Comparison of ENCODE assay signal across 11 mouse cellular contexts in genomic region chr3:67892768-67893167, GRCm38 (mm10). TPM values are rescaled to one million over a fixed set of nuclear protein-coding genes. Genes with fewer than 3 reads are reported as not detected.
A peak's percentile ranks its signal among the peaks of the same experiment; 100 is the strongest.
DNase-seq lines count a peak whose midpoint lies in the region; ATAC-seq lines count a peak whose summit lies in the region.
"Had no signal": no experiment of that assay in that cellular context is flagged by ENCODE, and none has a peak within 500 bp of the region (broad histone marks: within the 10 kb centered on the region; RNA-seq: fewer than 3 reads in every experiment).

No protein-coding gene starts in this region.

- H3K36me3 ChIP-seq in limb, embryonic 12.5 days = no peaks in the 10 kb centered on the region
- H3K36me3 ChIP-seq in limb, embryonic 10.5 days = no peaks in the 10 kb centered on the region
- no peaks in the 10 kb centered on the region for H3K36me3 ChIP-seq in hindbrain, embryonic 15.5 days
- H3K36me3 ChIP-seq in midbrain, embryonic 11.5 days (ENCODE audit: control insufficient read depth, insufficient read depth, low read length) = no peaks in the 10 kb centered on the region

- no peaks in the 10 kb centered on the region for H3K9me3 ChIP-seq in limb, embryonic 12.5 days
- no peaks in the 10 kb centered on the region for H3K9me3 ChIP-seq in limb, embryonic 10.5 days (replicated peaks)
- H3K9me3 ChIP-seq in hindbrain, embryonic 15.5 days = no peaks in the 10 kb centered on the region
- no peaks in the 10 kb centered on the region for H3K9me3 ChIP-seq in midbrain, embryonic 11.5 days (ENCODE audit: control insufficient read depth, low read length)

- peaks cover 3% of the 10 kb centered on the region; the same call in 1 of the 2 replicates for H3K27me3 ChIP-seq in limb, embryonic 12.5 days
- peaks cover 39% of the 10 kb centered on the region for H3K27me3 ChIP-seq in limb, embryonic 10.5 days (ENCODE audit: low read depth, poor library complexity, severe bottlenecking)
- H3K27me3 ChIP-seq in hindbrain, embryonic 15.5 days = no peaks in the 10 kb centered on the region
- H3K27me3 ChIP-seq in midbrain, embryonic 11.5 days (ENCODE audit: control insufficient read depth, insufficient read depth, low read length) = no peaks in the 10 kb centered on the region

- 54% methylated on average over 10 of the region's 10 CpGs for WGBS in limb, embryonic 12.5 days
- WGBS in limb, embryonic 10.5 days = 71% methylated on average over 10 of the region's 10 CpGs
- WGBS in hindbrain, embryonic 15.5 days = 56% methylated on average over 10 of the region's 10 CpGs
- WGBS in midbrain, embryonic 11.5 days = 89% methylated on average over 10 of the region's 10 CpGs

- no peak for ATAC-seq in limb, embryonic 12.5 days (ENCODE audit: insufficient number of reproducible peaks, insufficient read depth, low FRiP score, low TSS enrichment, low read depth)
- peak; percentile 68 for ATAC-seq in hindbrain, embryonic 15.5 days (ENCODE audit: low FRiP score, low read depth)
- peak; percentile 33; the same call in 1 of the 2 replicates for ATAC-seq in midbrain, embryonic 11.5 days (ENCODE audit: low FRiP score)

- H3K4me2 ChIP-seq in limb, embryonic 12.5 days = peak overlapping the region; percentile 49
- peak overlapping the region; percentile 53 for H3K4me2 ChIP-seq in hindbrain, embryonic 15.5 days
- H3K4me2 ChIP-seq in midbrain, embryonic 11.5 days = peak overlapping the region; percentile 15; the same call in 1 of the 2 replicates

- H3K4me3 ChIP-seq in limb, embryonic 12.5 days (replicated peaks) = peak overlapping the region; percentile 17; the same call in 1 of the 2 replicates
- H3K4me3 ChIP-seq in limb, embryonic 10.5 days = no peak overlapping the region
- peak overlapping the region; percentile 35 for H3K4me3 ChIP-seq in hindbrain, embryonic 15.5 days
- H3K4me3 ChIP-seq in midbrain, embryonic 11.5 days (ENCODE audit: low read depth, low read length) = no peak overlapping the region

- H3K27ac ChIP-seq in limb, embryonic 12.5 days = no peak overlapping the region
- no peak overlapping the region for H3K27ac ChIP-seq in limb, embryonic 10.5 days
- peak overlapping the region; percentile 76 for H3K27ac ChIP-seq in hindbrain, embryonic 15.5 days (replicated peaks)
- H3K27ac ChIP-seq in midbrain, embryonic 11.5 days (ENCODE audit: low read depth, low read length) = peak overlapping the region; percentile 58; the same call in 1 of the 2 replicates

- DNase-seq in limb, embryonic 10.5 days (ENCODE audit: low spot score) = no peak
- DNase-seq in midbrain, embryonic 11.5 days (ENCODE audit: low spot score, missing footprints) = no peak
- peak; percentile 6 for DNase-seq in right cerebral cortex, postnatal 4 days
- no peak for DNase-seq in lung, postnatal 14 days
- DNase-seq in thymus, postnatal 0 days (ENCODE audit: low spot score) = no peak
- DNase-seq: adrenal gland, postnatal 25 days; cerebellum, adult 18-20 months had no signal

- H3K9ac ChIP-seq in limb, embryonic 12.5 days (replicated peaks) = no peak overlapping the region
- peak overlapping the region; percentile 26; the same call in 1 of the 2 replicates for H3K9ac ChIP-seq in hindbrain, embryonic 15.5 days
- no peak overlapping the region; the same call in 1 of the 2 replicates for H3K9ac ChIP-seq in midbrain, embryonic 11.5 days (ENCODE audit: low read length)

- H3K4me1 ChIP-seq in limb, embryonic 12.5 days (replicated peaks) = peaks cover 23% of the 10 kb centered on the region
- peaks cover 14% of the 10 kb centered on the region for H3K4me1 ChIP-seq in limb, embryonic 10.5 days
- peaks cover 16% of the 10 kb centered on the region for H3K4me1 ChIP-seq in hindbrain, embryonic 15.5 days (replicated peaks)
- H3K4me1 ChIP-seq in midbrain, embryonic 11.5 days (ENCODE audit: control insufficient read depth, insufficient read depth, low read length) = peaks cover 4% of the 10 kb centered on the region; the same call in 1 of the 2 replicates

RNA-seq across cellular contexts. Expression of gene Iqschfp, which starts 0.7 kb away (rescaled TPM):
- 0.56 and 0.87 TPM in 2 replicates for polyA plus RNA-seq in limb, embryonic 12.5 days (2016; fragmentation: Nextera tagmentation; extraction: Ambion mirVana)
- polyA plus RNA-seq in limb, embryonic 10.5 days (2016; fragmentation: Nextera tagmentation; extraction: Ambion mirVana) = not detected in 2 replicates
- 7.3 and 8.7 TPM in 2 replicates for polyA plus RNA-seq in hindbrain, embryonic 15.5 days (2015; fragmentation: Nextera tagmentation; extraction: Ambion mirVana)
- 2.6 and 3.5 TPM in 2 replicates for polyA plus RNA-seq in midbrain, embryonic 11.5 days (2014; fragmentation: Nextera tagmentation; extraction: Ambion mirVana)
- polyA plus RNA-seq in thymus, postnatal 0 days (2015; fragmentation: Nextera tagmentation; extraction: Ambion mirVana) = not detected in 2 replicates
- polyA plus RNA-seq: large intestine, adult 2 months; liver, embryonic 16.5 days had no signal

RNA-seq across cellular contexts. Expression of gene Iqcj, which starts 0.7 kb away (rescaled TPM):
- not detected in 2 replicates for polyA plus RNA-seq in limb, embryonic 12.5 days (2016; fragmentation: Nextera tagmentation; extraction: Ambion mirVana)
- not detected in 2 replicates for polyA plus RNA-seq in limb, embryonic 10.5 days (2016; fragmentation: Nextera tagmentation; extraction: Ambion mirVana)
- polyA plus RNA-seq in hindbrain, embryonic 15.5 days (2015; fragmentation: Nextera tagmentation; extraction: Ambion mirVana) = 0.75 and 1.1 TPM in 2 replicates
- polyA plus RNA-seq in midbrain, embryonic 11.5 days (2014; fragmentation: Nextera tagmentation; extraction: Ambion mirVana) = 0.23 and 0.34 TPM in 2 replicates
- not detected in 2 replicates for polyA plus RNA-seq in thymus, postnatal 0 days (2015; fragmentation: Nextera tagmentation; extraction: Ambion mirVana)
- polyA plus RNA-seq: large intestine, adult 2 months; liver, embryonic 16.5 days had no signal

Comparison
In these comparisons a context has a peak if more than half of its experiments do, and no peak if none do; other contexts are left out.
1. H3K4me3 ChIP-seq: peak in limb, embryonic 12.5 days (single experiment) and hindbrain, embryonic 15.5 days (single experiment); none in limb, embryonic 10.5 days (single experiment) and midbrain, embryonic 11.5 days (single experiment).
2. H3K27ac ChIP-seq: peak in hindbrain, embryonic 15.5 days (single experiment) and midbrain, embryonic 11.5 days (single experiment); none in limb, embryonic 12.5 days (single experiment) and limb, embryonic 10.5 days (single experiment).
3. Peak in every context shown above with its lines, with median percentiles within 50 percentile points of each other: H3K4me2 ChIP-seq.